Mouse (Mus musculus) CH12.LX (cell line): ENCODE data around the gene Prmt8. TPM values are rescaled to one million over a fixed set of nuclear protein-coding genes. Genes with fewer than 3 reads are reported as not detected.

Source experiments
- DNase-seq: peaks from one replicate; pipeline ENCODE4 v3.0.0-alpha.2; 2013; ENCODE audit errors: extremely low read depth
- H3K27ac ChIP-seq: 2 replicates; pipeline ENCODE4 v1.5.1; 2012; ENCODE audit warnings: low read depth, mild to moderate bottlenecking, control low read depth, moderate library complexity; ENCODE audit not compliant: insufficient read depth
- H3K27me3 ChIP-seq: replicated peaks from 2 replicates; pipeline ENCODE3; 2012; ENCODE audit warnings: inconsistent platforms
- H3K36me3 ChIP-seq, 2 experiments: replicated peaks in 1 of 2; 2 replicates each; pipeline versions ENCODE3 to v1.6.1; 2012; ENCODE audit warnings: inconsistent platforms in 1 of 2, low read length in 1 of 2, mild to moderate bottlenecking in 1 of 2, mixed read lengths in 1 of 2, moderate library complexity in 1 of 2; ENCODE audit not compliant: control insufficient read depth in 1 of 2, insufficient read depth in 1 of 2
- H3K4me1 ChIP-seq, 2 experiments: 2 replicates each; pipeline ENCODE4 v1.6.1; 2012; ENCODE audit warnings: inconsistent platforms in 1 of 2, moderate library complexity in 1 of 2; ENCODE audit not compliant: insufficient read depth in 2 of 2, control insufficient read depth in 1 of 2
- H3K4me2 ChIP-seq: 2 replicates; pipeline ENCODE4 v1.6.1; 2012; ENCODE audit warnings: low read depth, mild to moderate bottlenecking, control low read depth; ENCODE audit not compliant: poor library complexity, insufficient read depth, severe bottlenecking
- H3K4me3 ChIP-seq, 3 experiments: fragments of 150-350 bp in 1 of 3; sonication (generic) in 1 of 3; replicated peaks in 1 of 3; 2 replicates each; pipeline versions ENCODE3 to v1.5.1; 2011 to 2012; ENCODE audit warnings: low read depth in 2 of 3, low read length in 2 of 3, mild to moderate bottlenecking in 2 of 3, moderate library complexity in 2 of 3, control low read depth in 1 of 3, improper control_type of control experiment in 1 of 3, inconsistent platforms in 1 of 3, mixed read lengths in 1 of 3; ENCODE audit not compliant: poor library complexity in 1 of 3
- H3K79me2 ChIP-seq: replicated peaks from 2 replicates; pipeline ENCODE4 v1.6.1; 2012; ENCODE audit warnings: mild to moderate bottlenecking, moderate library complexity; ENCODE audit not compliant: control insufficient read depth, poor library complexity, insufficient read depth, severe bottlenecking; ENCODE audit errors: extremely low read depth
- H3K9ac ChIP-seq: 2 replicates; pipeline ENCODE4 v1.6.1; 2012; ENCODE audit warnings: low read depth, mild to moderate bottlenecking, control low read depth, moderate library complexity; ENCODE audit not compliant: insufficient read depth
- H3K9me3 ChIP-seq: replicated peaks from 2 replicates; pipeline ENCODE3; 2012; ENCODE audit warnings: low read length, inconsistent platforms, mixed read lengths
- BHLHE40 ChIP-seq: IDR thresholded peaks from 2 replicates; pipeline ENCODE4 v1.6.1; 2011; ENCODE audit warnings: mild to moderate bottlenecking, low read depth, low read length, improper control_type of control experiment
- CTCF ChIP-seq, 2 experiments: IDR thresholded peaks in 1 of 2; conservative IDR thresholded peaks in 1 of 2; 2 replicates each; pipeline ENCODE4 v1.5.1; 2011 to 2012; ENCODE audit warnings: low read depth in 2 of 2, low read length in 2 of 2, improper control_type of control experiment in 1 of 2, inconsistent platforms in 1 of 2, mild to moderate bottlenecking in 1 of 2, moderate library complexity in 1 of 2
- E2F4 ChIP-seq: IDR thresholded peaks from 2 replicates; pipeline ENCODE4 v1.6.1; 2011; ENCODE audit warnings: low read depth, low read length, improper control_type of control experiment; ENCODE audit not compliant: insufficient replicate concordance
- IRF4 ChIP-seq: IDR thresholded peaks from 2 replicates; pipeline ENCODE4 v1.6.1; 2014; ENCODE audit warnings: low read depth, mild to moderate bottlenecking, inconsistent platforms, low read length, improper control_type of control experiment
- JUN ChIP-seq: IDR thresholded peaks from 2 replicates; pipeline ENCODE4 v1.6.1; 2011; ENCODE audit warnings: low read depth, mild to moderate bottlenecking, low read length, improper control_type of control experiment, moderate library complexity; ENCODE audit not compliant: insufficient read depth
- MAFK ChIP-seq: IDR thresholded peaks from 2 replicates; pipeline ENCODE4 v1.6.1; 2011; ENCODE audit warnings: low read length, improper control_type of control experiment; ENCODE audit not compliant: insufficient replicate concordance
- MAX ChIP-seq: IDR thresholded peaks from 2 replicates; pipeline ENCODE4 v1.6.1; 2011; ENCODE audit warnings: low read length, improper control_type of control experiment
- MAZ ChIP-seq: IDR thresholded peaks from 2 replicates; pipeline ENCODE4 v1.6.1; 2012; ENCODE audit warnings: low read depth, mild to moderate bottlenecking, inconsistent platforms, low read length, improper control_type of control experiment, moderate library complexity
- MEF2A ChIP-seq: IDR thresholded peaks from 2 replicates; pipeline ENCODE4 v1.6.1; 2014; ENCODE audit warnings: low read depth, mild to moderate bottlenecking, inconsistent platforms, low read length, improper control_type of control experiment, borderline replicate concordance
- PAX5 ChIP-seq: IDR thresholded peaks from 2 replicates; pipeline ENCODE4 v1.6.1; 2012; ENCODE audit warnings: low read length, inconsistent platforms, mixed read lengths
- POLR2A ChIP-seq: IDR thresholded peaks from 2 replicates; pipeline ENCODE4 v1.6.1; 2011; ENCODE audit warnings: low read depth, mild to moderate bottlenecking, improper control_type of control experiment, low read length
- POLR2AphosphoS2 ChIP-seq: IDR thresholded peaks from 2 replicates; pipeline ENCODE4 v1.6.1; 2011; ENCODE audit warnings: low read depth, low read length, improper control_type of control experiment
- RAD21 ChIP-seq: IDR thresholded peaks from 2 replicates; pipeline ENCODE4 v1.6.1; 2011; ENCODE audit warnings: low read depth, mild to moderate bottlenecking, low read length, improper control_type of control experiment, moderate library complexity
- RCOR1 ChIP-seq: conservative IDR thresholded peaks from 2 replicates; pipeline ENCODE4 v1.6.1; 2012; ENCODE audit warnings: low read depth, mild to moderate bottlenecking, inconsistent platforms, low read length, improper control_type of control experiment
- SMC3 ChIP-seq: IDR thresholded peaks from 2 replicates; pipeline ENCODE4 v1.6.1; 2011; ENCODE audit warnings: low read depth, low read length, improper control_type of control experiment
- TCF12 ChIP-seq: IDR thresholded peaks from 2 replicates; pipeline ENCODE4 v1.6.1; 2014; ENCODE audit warnings: low read depth, mild to moderate bottlenecking, inconsistent platforms, low read length, improper control_type of control experiment
- UBTF ChIP-seq: IDR thresholded peaks from 2 replicates; pipeline ENCODE4 v1.6.1; 2012; ENCODE audit warnings: low read depth, mild to moderate bottlenecking, inconsistent platforms, low read length, improper control_type of control experiment, moderate library complexity
- USF2 ChIP-seq: conservative IDR thresholded peaks from 2 replicates; pipeline ENCODE4 v1.6.1; 2011; ENCODE audit warnings: low read depth, low read length, improper control_type of control experiment
- ZC3H11A ChIP-seq: IDR thresholded peaks from 2 replicates; pipeline ENCODE4 v1.6.1; 2012; ENCODE audit warnings: low read depth, mild to moderate bottlenecking, inconsistent platforms, low read length, improper control_type of control experiment
- ZKSCAN1 ChIP-seq: IDR thresholded peaks from 2 replicates; pipeline ENCODE4 v1.6.1; 2012; ENCODE audit warnings: low read depth, inconsistent platforms, low read length, improper control_type of control experiment, borderline replicate concordance
- dilution Hi-C: fragments of 300-500 bp; cut with MboI; formaldehyde crosslinking; loops from 2 replicates; pipeline ENCODE4 v1.14.3; 2020; ENCODE audit warnings: low sequenced_read_pairs; ENCODE audit not compliant: extremely low pct_unique_long_range_greater_than_20kb, extremely low pct_ligation_motif_present
- in situ Hi-C: fragments of 300-500 bp; cut with MboI; formaldehyde crosslinking; loops from 3 replicates; pipeline ENCODE4 v1.14.3; 2019; ENCODE audit warnings: low sequenced_read_pairs, low pct_ligation_motif_present, low pct_unique_long_range_greater_than_20kb, mixed read lengths
- polyA plus RNA-seq: library from polyadenylated mRNA; unstranded; fragments of >175 nt; gene quantifications from 2 replicates; pipeline ENCODE4 v1.2.1, GENCODE M21; 2012; ENCODE audit warnings: low read depth; ENCODE audit not compliant: insufficient read length
- total RNA-seq, 2 experiments: library from RNA; depleted of rRNA; stranded (reverse); fragments of 300-350 nt in 1 of 2; fragments of >200 nt in 1 of 2; gene quantifications; 2 replicates each; pipeline ENCODE4 v1.2.3; 2012 to 2014

Prmt8 gene
- total and polyA plus RNA-seq, 3 experiments, result not detected

GRCm38 (mm10) chr6:127672071-127672470 lies 97.2 kb downstream of the Prmt8 start:
- no peaks in the 10 kb centered on the region for H3K79me2 ChIP-seq
- dilution Hi-C loops (no loop called here), in situ Hi-C loops (no loop called here)
- H3K4me1 ChIP-seq, result no peaks in the 10 kb centered on the region
- no peaks in the 10 kb centered on the region for H3K9me3 ChIP-seq
- no peak overlapping the region for H3K4me2 ChIP-seq
- peaks cover 0 to 1% of the 10 kb centered on the region in 2 experiments for H3K36me3 ChIP-seq
- H3K27me3 ChIP-seq, result peaks cover 11% of the 10 kb centered on the region
- no peak overlapping the region for H3K27ac ChIP-seq
- TF ChIP-seq SMC3 (no peak), POLR2A (no peak), ZKSCAN1 (no peak), MAZ (no peak), RAD21 (no peak), BHLHE40 (no peak)
- H3K4me3 ChIP-seq, result no peak overlapping the region
- H3K9ac ChIP-seq, result no peak overlapping the region
- DNase-seq, result no peak

DNA sequence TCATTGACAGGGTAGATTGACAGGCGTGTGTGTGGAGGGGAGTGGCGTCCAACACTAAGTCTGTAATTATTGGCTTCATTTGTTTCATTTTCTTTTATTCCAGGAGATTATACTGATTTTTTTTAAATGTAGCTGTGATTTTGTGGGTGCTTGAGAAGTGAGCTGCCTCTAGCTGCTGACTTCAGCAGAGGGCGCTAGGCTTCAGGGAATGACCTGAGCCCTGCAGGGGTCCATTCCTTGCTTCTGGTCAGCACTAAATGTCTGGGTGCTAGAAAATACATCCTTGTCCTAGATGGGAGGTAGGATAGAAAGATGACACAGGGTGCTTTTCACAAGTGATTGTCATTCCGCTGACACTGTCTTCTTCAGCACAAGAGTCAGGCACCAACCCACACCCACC lies 99.2 kb downstream of the Prmt8 start:
- no peak overlapping the region for H3K4me2 ChIP-seq
- TF ChIP-seq MAZ (no peak), SMC3 (peak; percentile 25; the same call in 1 of the 2 replicates), CTCF (conservative IDR thresholded peaks at IDR 0.05 in 1 of 2, IDR thresholded peaks at IDR 0.05 in 1 of 2; ENCODE audit: low read depth in 2 of 2, low read length in 2 of 2) (peak in 1 of 2 experiments; percentile 40; a peak in 2 of 4 replicates), RAD21 (peak; percentile 36)
- no peaks in the 10 kb centered on the region for H3K79me2 ChIP-seq
- DNase-seq, result no peak
- H3K36me3 ChIP-seq, result peaks cover 0 to 1% of the 10 kb centered on the region in 2 experiments
- H3K27me3 ChIP-seq, result no peaks in the 10 kb centered on the region
- no peaks in the 10 kb centered on the region for H3K9me3 ChIP-seq
- in situ Hi-C loops, result no loop called here
- no peak overlapping the region for H3K4me3 ChIP-seq
- H3K9ac ChIP-seq, result no peak overlapping the region
- H3K4me1 ChIP-seq, result no peaks in the 10 kb centered on the region
- H3K27ac ChIP-seq, result no peak overlapping the region
- dilution Hi-C loops, result no loop called here

- no peak for TF ChIP-seq BHLHE40
- no peak for TF ChIP-seq TCF12
- no peak for TF ChIP-seq IRF4
- no peak for TF ChIP-seq JUN
- no peak for TF ChIP-seq MAX
- TF ChIP-seq PAX5, result no peak
- TF ChIP-seq MEF2A, result no peak
- TF ChIP-seq POLR2AphosphoS2, result no peak
- no peak for TF ChIP-seq ZKSCAN1
- no peak for TF ChIP-seq MAZ
- TF ChIP-seq E2F4, result no peak
- TF ChIP-seq USF2, result no peak
- no peak for TF ChIP-seq RCOR1
- TF ChIP-seq MAFK, result no peak
- TF ChIP-seq SMC3, result no peak
- TF ChIP-seq ZC3H11A, result no peak
- no peak for TF ChIP-seq RAD21
- TF ChIP-seq UBTF, result no peak
- Histone ChIP-seq H3K36me3 (peaks cover 0 to 1% of the 10 kb centered on the region in 2 experiments), H3K27me3 (no peaks in the 10 kb centered on the region), H3K4me2 (no peak overlapping the region), H3K4me3 (no peak overlapping the region), H3K9ac (no peak overlapping the region), H3K4me1 (no peaks in the 10 kb centered on the region), H3K27ac (no peak overlapping the region), H3K79me2 (no peaks in the 10 kb centered on the region), H3K9me3 (no peaks in the 10 kb centered on the region)
- DNase-seq, result no peak
- dilution Hi-C loops, result no loop called here
- in situ Hi-C loops, result no loop called here
These were observed 100.0 kb downstream of the Prmt8 start for GRCm38 (mm10) chr6:127669313-127669712.
